In the genomic region with DNA sequence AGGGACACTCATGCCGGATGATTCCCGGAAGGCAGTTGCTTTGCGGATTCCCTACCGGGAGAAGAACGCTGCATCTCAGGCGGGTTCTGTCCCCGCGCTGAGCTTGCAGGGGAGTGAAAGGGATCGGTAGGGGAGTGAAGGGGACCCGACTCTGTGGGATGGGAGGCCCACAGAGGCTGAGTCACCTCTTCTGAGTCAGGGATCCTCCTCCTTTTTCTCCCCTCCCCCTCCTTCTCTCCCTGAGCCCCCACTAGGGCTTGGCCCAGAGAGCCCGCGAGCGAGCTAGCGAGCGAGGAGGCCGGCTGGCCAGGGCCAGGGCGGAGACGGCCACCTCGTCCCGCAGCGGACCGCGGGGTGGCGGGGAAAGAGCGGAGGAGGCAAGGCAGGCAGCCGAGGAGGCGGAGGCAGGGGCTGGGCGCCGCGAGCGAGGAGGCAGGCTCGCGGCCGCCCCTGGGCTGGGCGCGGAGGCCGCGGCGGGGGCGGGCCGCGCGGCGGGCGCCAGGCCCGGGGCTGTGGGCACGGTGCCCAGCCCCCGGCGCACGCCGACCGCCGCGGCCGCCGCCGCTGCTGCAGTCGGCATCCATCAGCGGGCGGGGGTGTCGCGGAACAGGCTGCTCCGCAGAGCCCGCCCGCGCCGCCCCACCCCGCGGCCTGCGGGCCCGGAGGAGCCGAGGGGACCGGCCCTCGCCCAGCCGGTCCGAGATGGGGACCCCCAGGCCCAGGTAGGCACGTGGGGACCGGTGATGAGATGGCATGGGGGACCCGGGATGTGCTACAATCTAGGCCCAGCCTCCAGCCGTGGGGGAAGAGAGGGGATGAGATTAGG, we compare ENCODE assay signal across 8 mouse cellular contexts. TPM values are rescaled to one million over a fixed set of nuclear protein-coding genes. Genes with fewer than 3 reads are reported as not detected.
A peak's percentile ranks its signal among the peaks of the same experiment; 100 is the strongest.
DNase-seq lines count a peak whose midpoint lies in the region; ATAC-seq lines count a peak whose summit lies in the region.

No protein-coding gene starts in this region.

- no peaks in the 10 kb centered on the region for H3K27me3 ChIP-seq in hindbrain, embryonic 13.5 days

- peak; percentile 63 for DNase-seq in R1 (ENCODE audit: low read depth, low spot score)
- peak; percentile 85 for DNase-seq in cerebellum, adult 18-20 months
- peak; percentile 80 for DNase-seq in forelimb bud, embryonic 11.5 days (ENCODE audit: low read depth, low spot score)
- peak; percentile 73 for DNase-seq in left cerebral cortex, adult 11 months (ENCODE audit: low spot score)
- DNase-seq in lung, postnatal 14 days = peak; percentile 65
- DNase-seq in ovary, postnatal 36 days (ENCODE audit: low spot score) = peak; percentile 84
- peak; percentile 66 to 73 for DNase-seq in urinary bladder, postnatal 4 days (ENCODE audit: low spot score in 2 of 2)

- peaks cover 49% of the 10 kb centered on the region for H3K4me1 ChIP-seq in hindbrain, embryonic 13.5 days (replicated peaks)

- H3K4me2 ChIP-seq in hindbrain, embryonic 13.5 days = peak overlapping the region; percentile 96

- WGBS in hindbrain, embryonic 13.5 days = under 1% methylated on average over 65 of the region's 80 CpGs

- peaks cover 2% of the 10 kb centered on the region; the same call in 1 of the 2 replicates for H3K36me3 ChIP-seq in hindbrain, embryonic 13.5 days

- peak overlapping the region; percentile 92 for H3K9ac ChIP-seq in hindbrain, embryonic 13.5 days

- H3K9me3 ChIP-seq in hindbrain, embryonic 13.5 days = no peaks in the 10 kb centered on the region

- H3K27ac ChIP-seq in hindbrain, embryonic 13.5 days = peak overlapping the region; percentile 67

- ATAC-seq in hindbrain, embryonic 13.5 days (ENCODE audit: low FRiP score) = peak; percentile 69

- H3K4me3 ChIP-seq in hindbrain, embryonic 13.5 days = peak overlapping the region; percentile 54

RNA-seq across cellular contexts. Expression of gene Epb41l1, which starts 54.8 kb away (rescaled TPM):
- polyA plus RNA-seq in hindbrain, embryonic 13.5 days (2015; fragmentation: Nextera tagmentation; extraction: Ambion mirVana) = 11.3 and 11.5 TPM in 2 replicates

Comparison
In these comparisons a context has a peak if more than half of its experiments do, and no peak if none do; other contexts are left out.
1. Peak in every context shown above with its lines: DNase-seq, ATAC-seq, H3K4me3 ChIP-seq and H3K27ac ChIP-seq.